Mouse (Mus musculus) ES-Bruce4 (cell line): ENCODE data around the gene BC028528. TPM values are rescaled to one million over a fixed set of nuclear protein-coding genes. Genes with fewer than 3 reads are reported as not detected.

Source experiments
- H3K27ac ChIP-seq: 2 replicates; pipeline ENCODE4 v1.5.1; 2012; ENCODE audit warnings: low read length, inconsistent platforms; ENCODE audit not compliant: insufficient read depth
- H3K27me3 ChIP-seq: 2 replicates; pipeline ENCODE4 v1.6.1; 2012; ENCODE audit warnings: mild to moderate bottlenecking, low read length, inconsistent platforms; ENCODE audit not compliant: control insufficient read depth, poor library complexity, insufficient read depth, severe bottlenecking
- H3K36me3 ChIP-seq: 2 replicates; pipeline ENCODE4 v1.6.1; 2012; ENCODE audit warnings: inconsistent platforms, mild to moderate bottlenecking, low read length, moderate library complexity; ENCODE audit not compliant: control insufficient read depth, poor library complexity, insufficient read depth, severe bottlenecking
- H3K4me1 ChIP-seq: one replicate; pipeline ENCODE4 v1.8.1; 2011; ENCODE audit warnings: low read length; ENCODE audit not compliant: control insufficient read depth, insufficient read depth
- H3K4me3 ChIP-seq: 2 replicates; pipeline ENCODE4 v1.5.1; 2011; ENCODE audit warnings: low read depth, mild to moderate bottlenecking, low read length
- H3K9ac ChIP-seq: 2 replicates; pipeline ENCODE4 v1.6.1; 2012; ENCODE audit warnings: low read depth, mild to moderate bottlenecking, inconsistent platforms; ENCODE audit not compliant: poor library complexity, severe bottlenecking
- H3K9me3 ChIP-seq: replicated peaks from 2 replicates; pipeline ENCODE4 v1.6.1; 2012; ENCODE audit warnings: mild to moderate bottlenecking, low read length, inconsistent platforms; ENCODE audit not compliant: control insufficient read depth, poor library complexity, insufficient read depth, severe bottlenecking
- CTCF ChIP-seq: IDR thresholded peaks from one replicate; pipeline ENCODE4 v1.8.1; 2011; ENCODE audit warnings: low read depth, low read length
- EP300 ChIP-seq: IDR thresholded peaks from 2 replicates; pipeline ENCODE4 v1.6.1; 2011; ENCODE audit warnings: low read depth, low read length; ENCODE audit not compliant: insufficient read depth
- POLR2A ChIP-seq: IDR thresholded peaks from one replicate; pipeline ENCODE4 v1.8.1; 2011; ENCODE audit warnings: low read length; ENCODE audit not compliant: insufficient read depth
- polyA plus RNA-seq: library from polyadenylated mRNA; stranded (reverse); fragments of >200 nt; gene quantifications from 2 replicates; pipeline ENCODE4 v1.2.4, GENCODE M21; 2011; ENCODE audit warnings: low read depth; ENCODE audit not compliant: missing spikeins, insufficient read depth, insufficient read length

Gene BC028528
- 3.6 and 5.4 TPM in 2 replicates for polyA plus RNA-seq

DNA sequence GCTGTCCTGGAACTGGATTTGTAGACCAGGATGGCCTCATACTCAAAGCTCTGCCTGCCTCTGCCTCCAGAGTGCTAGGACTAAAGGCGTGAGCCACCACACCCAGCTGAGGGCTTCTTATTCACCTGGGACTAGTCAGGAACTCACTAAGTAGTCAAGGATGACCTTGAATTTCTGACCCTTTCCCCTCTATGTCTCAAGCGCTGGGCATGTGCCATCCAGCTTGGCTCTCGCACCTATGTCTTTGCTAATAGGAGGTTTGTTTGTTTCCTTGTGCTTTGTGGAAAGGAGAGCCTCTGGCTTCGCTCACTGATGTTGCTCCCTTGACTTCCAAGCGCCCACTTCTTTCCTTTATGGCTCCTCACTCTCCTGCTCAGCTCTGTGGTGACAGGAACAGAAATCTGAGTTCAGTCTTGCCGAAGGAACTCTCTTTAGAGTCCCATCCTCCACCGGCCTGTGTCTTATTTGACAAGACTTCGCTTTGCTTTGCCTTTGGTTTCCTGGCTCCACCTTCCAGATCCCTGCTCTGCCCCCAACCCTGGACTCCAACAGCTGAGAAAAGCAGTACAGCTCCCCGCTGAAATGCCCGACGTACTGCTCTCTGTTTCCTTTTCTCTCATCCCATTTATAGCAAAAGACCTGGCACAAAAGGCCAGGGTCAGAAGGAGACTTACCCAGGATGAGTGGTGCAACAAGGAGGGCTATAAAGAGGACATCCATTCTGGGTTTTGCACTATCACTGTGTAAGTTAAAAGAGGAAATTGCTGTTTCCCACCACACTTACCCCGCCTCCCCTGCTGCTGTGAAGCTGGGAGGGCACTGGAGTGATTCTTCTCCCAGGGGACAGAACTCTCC lies at the start of gene BC028528:
Gene BC028528, minus strand, starts transcription at position 795 of the 855 bp plus-strand sequence.
- no peaks in the 10 kb centered on the region for H3K36me3 ChIP-seq
- no peaks in the 10 kb centered on the region for H3K27me3 ChIP-seq
- H3K27ac ChIP-seq = peak within 1 kb of the TSS; percentile 96
- peak within 1 kb of the TSS; percentile 52 for H3K9ac ChIP-seq
- no peaks in the 10 kb centered on the region for H3K9me3 ChIP-seq
- no peak for TF ChIP-seq CTCF
- TF ChIP-seq EP300 = no peak
- TF ChIP-seq POLR2A = no peak
- peak within 1 kb of the TSS; percentile 57 for H3K4me3 ChIP-seq
- H3K4me1 ChIP-seq = peaks cover 11% of the 10 kb centered on the region

DNA sequence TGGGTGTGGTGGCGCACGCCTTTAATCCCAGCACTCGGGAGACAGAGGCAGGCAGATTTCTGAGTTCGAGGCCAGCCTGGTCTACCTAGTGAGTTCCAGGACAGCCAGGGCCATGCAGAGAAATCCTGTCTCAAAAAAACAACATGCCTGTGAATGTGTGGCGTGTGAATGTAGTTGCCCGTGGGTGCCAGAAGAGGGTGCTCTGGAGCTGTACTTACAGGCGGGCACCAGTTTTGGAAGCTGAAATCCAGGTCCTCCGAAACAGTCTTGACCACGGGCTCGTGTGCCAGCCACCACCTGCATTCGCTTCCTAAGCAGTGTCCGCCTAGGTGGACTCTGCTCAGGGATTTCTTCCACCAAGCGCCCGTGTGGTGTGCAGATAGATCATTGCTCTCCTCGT lies 47.0 kb upstream of the BC028528 start:
- Histone ChIP-seq H3K27me3 (no peaks in the 10 kb centered on the region), H3K4me3 (no peak overlapping the region), H3K9ac (no peak overlapping the region), H3K36me3 (peaks cover 50% of the 10 kb centered on the region), H3K4me1 (no peaks in the 10 kb centered on the region), H3K27ac (no peak overlapping the region), H3K9me3 (no peaks in the 10 kb centered on the region)
- TF ChIP-seq POLR2A (no peak), CTCF (peak; percentile 76)

DNA sequence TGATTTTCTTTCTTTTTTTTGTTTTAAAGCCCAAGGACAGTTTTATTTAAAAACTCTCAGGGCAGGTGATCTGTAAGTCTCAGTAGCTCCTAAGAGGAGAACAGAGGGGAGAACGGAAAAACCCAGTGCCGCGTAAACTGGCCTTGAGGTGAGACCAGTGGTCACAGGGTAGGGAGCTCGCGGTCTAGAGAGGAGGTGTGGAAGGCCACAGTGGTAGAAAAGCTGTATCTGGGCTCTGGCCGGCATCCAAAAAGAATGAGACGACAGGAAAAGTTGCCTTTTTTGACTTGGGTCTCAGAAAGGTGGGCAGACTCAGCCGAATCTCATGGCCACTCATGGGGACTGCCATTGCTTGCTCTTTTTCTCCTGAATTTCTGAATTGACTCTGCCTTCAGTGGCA lies 46.4 kb upstream of the BC028528 start:
- Histone ChIP-seq H3K9me3 (no peaks in the 10 kb centered on the region), H3K27me3 (no peaks in the 10 kb centered on the region), H3K4me1 (no peaks in the 10 kb centered on the region), H3K9ac (no peak overlapping the region), H3K36me3 (peaks cover 56% of the 10 kb centered on the region), H3K27ac (no peak overlapping the region), H3K4me3 (no peak overlapping the region)
- no peak for TF ChIP-seq POLR2A
- TF ChIP-seq CTCF = no peak
- no peak for TF ChIP-seq EP300

DNA sequence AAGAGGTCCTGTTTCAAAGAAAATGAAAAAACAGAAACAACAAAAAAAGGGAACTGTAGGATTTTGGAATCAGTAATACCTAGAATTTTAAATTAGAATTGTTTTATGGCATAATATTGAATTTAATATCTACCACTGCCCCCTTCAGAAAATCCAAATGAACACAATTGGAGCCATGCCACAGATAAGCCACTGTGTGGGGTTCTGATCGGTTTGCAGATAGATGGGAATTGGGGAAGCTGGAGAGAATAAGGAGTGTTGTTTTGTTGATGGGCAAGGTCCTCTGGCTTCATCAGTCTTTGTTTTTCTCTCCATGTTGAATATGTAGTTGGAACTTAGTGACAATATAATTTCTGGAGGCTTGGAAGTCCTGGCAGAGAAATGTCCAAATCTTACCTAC lies 42.6 kb upstream of the BC028528 start:
- Histone ChIP-seq H3K4me3 (no peak overlapping the region), H3K36me3 (peaks cover 45% of the 10 kb centered on the region), H3K27me3 (no peaks in the 10 kb centered on the region), H3K4me1 (no peaks in the 10 kb centered on the region), H3K9me3 (no peaks in the 10 kb centered on the region), H3K9ac (no peak overlapping the region), H3K27ac (no peak overlapping the region)
- TF ChIP-seq CTCF = no peak
- no peak for TF ChIP-seq POLR2A
- TF ChIP-seq EP300 = no peak

DNA sequence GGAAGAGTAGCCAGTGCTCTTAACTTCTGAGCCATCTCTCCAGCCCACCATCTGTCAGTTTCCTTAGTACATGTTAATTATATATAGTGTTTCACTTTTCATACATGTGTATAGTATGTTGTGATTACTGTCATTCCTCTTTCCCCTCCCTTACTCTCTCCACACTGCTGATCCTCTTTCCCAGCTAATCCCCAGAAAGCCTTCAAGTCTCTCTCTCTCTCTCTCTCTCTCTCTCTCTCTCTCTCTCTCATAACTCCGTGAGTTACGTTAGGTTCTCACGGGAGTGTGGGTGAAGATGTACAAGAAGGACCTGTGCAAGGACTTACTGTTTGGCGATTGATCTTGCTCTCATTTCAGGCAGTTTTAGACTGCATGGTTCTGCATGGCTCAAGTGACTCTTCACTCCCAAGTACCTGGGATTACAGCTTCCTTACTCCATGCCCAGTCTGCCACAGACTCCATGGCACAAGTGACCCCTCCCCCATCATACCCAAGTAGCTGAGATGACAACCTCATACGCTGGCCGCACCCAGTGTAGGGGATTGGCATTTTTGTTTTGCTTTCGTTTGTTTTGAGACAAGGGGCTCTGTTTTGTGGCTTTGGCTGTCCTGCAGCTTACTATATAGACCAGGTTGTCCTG lies 41.4 kb upstream of the BC028528 start:
- no peak for TF ChIP-seq CTCF
- no peak for TF ChIP-seq POLR2A
- no peak for TF ChIP-seq EP300
- no peak overlapping the region for H3K9ac ChIP-seq
- H3K9me3 ChIP-seq = no peaks in the 10 kb centered on the region
- H3K4me1 ChIP-seq = no peaks in the 10 kb centered on the region
- no peaks in the 10 kb centered on the region for H3K27me3 ChIP-seq
- no peak overlapping the region for H3K4me3 ChIP-seq
- H3K36me3 ChIP-seq = peaks cover 37% of the 10 kb centered on the region
- no peak overlapping the region for H3K27ac ChIP-seq

DNA sequence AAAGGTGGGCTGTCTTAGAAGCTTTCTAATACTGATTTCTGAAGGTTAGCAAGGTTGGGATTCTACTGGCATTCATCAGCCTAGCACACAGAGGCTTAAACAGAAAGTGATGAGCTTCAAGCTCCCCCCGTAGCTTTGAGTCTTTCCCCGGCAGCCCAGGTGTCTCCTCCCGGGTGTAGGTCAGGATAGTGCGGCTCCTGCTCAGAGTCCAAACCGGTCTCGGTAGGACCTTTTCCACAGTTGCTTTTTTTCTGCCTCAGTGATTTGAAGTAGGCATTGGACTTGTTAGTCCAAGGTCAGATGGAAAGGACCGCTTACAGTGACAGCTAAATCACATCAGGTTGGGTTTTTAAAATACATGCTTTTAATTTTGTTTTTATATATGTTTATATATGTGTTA lies 40.8 kb upstream of the BC028528 start:
- Histone ChIP-seq H3K27ac (no peak overlapping the region), H3K4me1 (no peaks in the 10 kb centered on the region), H3K36me3 (peaks cover 31% of the 10 kb centered on the region), H3K9ac (no peak overlapping the region), H3K4me3 (no peak overlapping the region), H3K27me3 (no peaks in the 10 kb centered on the region), H3K9me3 (no peaks in the 10 kb centered on the region)
- TF ChIP-seq POLR2A = no peak
- no peak for TF ChIP-seq EP300
- TF ChIP-seq CTCF = no peak
